Mouse (Mus musculus): Measurements from ENCODE around the gene Myo16.

DNA sequence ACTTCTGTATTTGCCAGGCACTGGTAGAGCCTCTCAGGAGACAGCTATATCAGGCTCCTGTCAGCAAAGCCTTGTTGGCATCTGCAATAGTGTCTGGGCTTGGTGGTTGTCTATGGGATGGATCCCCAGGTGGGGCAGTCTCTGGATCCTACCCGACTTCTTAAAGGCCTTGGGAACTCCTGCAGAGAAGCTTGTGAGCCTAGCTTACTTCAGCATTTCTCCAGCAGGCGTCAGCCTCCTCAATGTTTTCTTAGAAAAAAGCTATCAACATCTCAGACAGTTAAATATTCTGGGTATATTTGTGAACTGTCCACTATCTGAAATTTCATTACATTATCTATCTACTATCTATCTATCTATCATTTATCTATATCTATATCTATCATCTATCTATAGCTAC lies 315.9 kb downstream of the Myo16 start:
- TF ChIP-seq GATA1 (IDR thresholded peaks at IDR 0.05; ENCODE audit: borderline replicate concordance, low read length) (no peak), FLI1 (IDR thresholded peaks at IDR 0.05; ENCODE audit: low read length) (no peak)

Measured in megakaryocyte, embryonic 14.5 days (primary cell).